Mouse (Mus musculus) liver, embryonic 13.5 days (tissue): Measurements from ENCODE around the gene Pbld1. TPM values are rescaled to one million over a fixed set of nuclear protein-coding genes. Genes with fewer than 3 reads are reported as not detected.

ENCODE experiments used
- ATAC-seq: fragments of 200-750 bp; cut with Nextera tagmentation; 2 replicates; pipeline ENCODE4 v1.8.0; 2017; ENCODE audit warnings: low read depth, mild to moderate bottlenecking, moderate number of reproducible peaks, moderate library complexity
- DNase-seq: peaks from one replicate; pipeline ENCODE4 v3.0.0; 2022
- H3K27ac ChIP-seq: fragments of 300-500 bp; sonication (generic); 2 replicates; pipeline ENCODE4 v1.5.1; 2015; ENCODE audit warnings: moderate library complexity, mild to moderate bottlenecking, inconsistent platforms
- H3K27me3 ChIP-seq: fragments of 300-500 bp; sonication (generic); 2 replicates; pipeline ENCODE4 v1.6.1; 2015; ENCODE audit warnings: mild to moderate bottlenecking, inconsistent platforms
- H3K36me3 ChIP-seq: fragments of 300-500 bp; sonication (generic); 2 replicates; pipeline ENCODE4 v1.6.1; 2015; ENCODE audit warnings: mild to moderate bottlenecking, inconsistent platforms
- H3K4me1 ChIP-seq: fragments of 300-500 bp; sonication (generic); replicated peaks from 2 replicates; pipeline ENCODE4 v1.6.1; 2015; ENCODE audit warnings: inconsistent platforms
- H3K4me2 ChIP-seq: fragments of 300-500 bp; sonication (generic); 2 replicates; pipeline ENCODE4 v1.6.1; 2015; ENCODE audit warnings: inconsistent platforms, mild to moderate bottlenecking, moderate library complexity
- H3K4me3 ChIP-seq: fragments of 300-500 bp; sonication (generic); replicated peaks from 2 replicates; pipeline ENCODE4 v1.5.1; 2015; ENCODE audit warnings: mild to moderate bottlenecking, inconsistent platforms
- H3K9ac ChIP-seq: fragments of 300-500 bp; sonication (generic); 2 replicates; pipeline ENCODE4 v1.6.1; 2015; ENCODE audit warnings: mild to moderate bottlenecking, inconsistent platforms
- H3K9me3 ChIP-seq: fragments of 300-500 bp; sonication (generic); replicated peaks from 2 replicates; pipeline ENCODE4 v1.6.1; 2016; ENCODE audit warnings: inconsistent platforms
- WGBS: fragments of 180-500 bp; shearing (Covaris S2); methylation state at CpG from one replicate; pipeline ENCODE4 v1.1.7; 2015; ENCODE audit not compliant: insufficient replicate concordance; 5-methylcytosine and 5-hydroxymethylcytosine counted together
- polyA plus RNA-seq: library from polyadenylated mRNA; unstranded; fragments of >200 nt; fragmentation: Nextera tagmentation; extraction: Ambion mirVana; gene quantifications from 2 replicates; pipeline ENCODE4 v1.2.1, GENCODE M21; 2015

Gene Pbld1
- polyA plus RNA-seq, 1 experiment from 2014 or later, result 3.1 TPM

- Histone ChIP-seq H3K9me3 (no peaks in the 10 kb centered on the region), H3K4me1 (no peaks in the 10 kb centered on the region), H3K4me2 (no peak overlapping the region), H3K4me3 (no peak overlapping the region), H3K36me3 (no peaks in the 10 kb centered on the region), H3K27ac (no peak overlapping the region), H3K27me3 (no peaks in the 10 kb centered on the region), H3K9ac (no peak overlapping the region)
- no peak for ATAC-seq
- 59% methylated on average over 7 of the region's 7 CpGs for WGBS
- no peak for DNase-seq
These were observed 3.4 kb downstream of the Pbld1 start for GRCm38 (mm10) chr10:63063365-63063764.

GRCm38 (mm10) chr10:63064516-63064915 lies 4.6 kb downstream of the Pbld1 start:
- no peak for ATAC-seq
- Histone ChIP-seq H3K9ac (no peak overlapping the region), H3K4me3 (no peak overlapping the region), H3K4me2 (no peak overlapping the region), H3K27ac (no peak overlapping the region), H3K27me3 (no peaks in the 10 kb centered on the region), H3K36me3 (no peaks in the 10 kb centered on the region), H3K4me1 (no peaks in the 10 kb centered on the region), H3K9me3 (no peaks in the 10 kb centered on the region)
- DNase-seq, result no peak
- 65% methylated on average over 9 of the region's 9 CpGs for WGBS

DNA sequence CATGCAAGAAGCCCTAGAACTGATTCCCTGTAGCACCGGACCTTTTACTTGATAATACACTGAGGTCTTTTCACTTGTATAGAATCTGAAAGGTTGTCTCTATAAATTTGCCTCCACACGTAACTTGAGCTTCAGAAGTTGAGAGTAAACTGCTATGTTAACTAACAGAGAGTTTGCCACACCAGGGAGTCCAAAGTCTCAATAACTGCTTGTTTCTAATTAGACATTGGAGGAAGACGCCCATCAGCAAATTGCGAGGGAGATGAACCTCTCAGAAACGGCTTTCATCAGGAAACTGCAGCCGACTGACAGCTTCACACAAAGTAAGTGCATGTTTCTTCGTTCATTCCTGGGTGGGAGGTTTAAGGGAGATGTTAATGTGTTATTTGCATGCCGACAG lies 5.6 kb downstream of the Pbld1 start:
- Histone ChIP-seq H3K4me1 (no peaks in the 10 kb centered on the region), H3K36me3 (no peaks in the 10 kb centered on the region), H3K9me3 (no peaks in the 10 kb centered on the region), H3K4me2 (no peak overlapping the region), H3K4me3 (no peak overlapping the region), H3K27ac (no peak overlapping the region), H3K9ac (no peak overlapping the region), H3K27me3 (no peaks in the 10 kb centered on the region)
- ATAC-seq (no peak), DNase-seq (no peak)
- 56% methylated on average over 8 of the region's 8 CpGs for WGBS

GRCm38 (mm10) chr10:63065988-63066387 lies 6.0 kb downstream of the Pbld1 start:
- DNase-seq (peak; percentile 36), ATAC-seq (no peak)
- Histone ChIP-seq H3K4me2 (no peak overlapping the region), H3K4me1 (no peaks in the 10 kb centered on the region), H3K27ac (no peak overlapping the region), H3K4me3 (no peak overlapping the region), H3K9ac (no peak overlapping the region), H3K27me3 (no peaks in the 10 kb centered on the region), H3K36me3 (no peaks in the 10 kb centered on the region), H3K9me3 (no peaks in the 10 kb centered on the region)
- 8% methylated on average over 5 of the region's 5 CpGs for WGBS

DNA sequence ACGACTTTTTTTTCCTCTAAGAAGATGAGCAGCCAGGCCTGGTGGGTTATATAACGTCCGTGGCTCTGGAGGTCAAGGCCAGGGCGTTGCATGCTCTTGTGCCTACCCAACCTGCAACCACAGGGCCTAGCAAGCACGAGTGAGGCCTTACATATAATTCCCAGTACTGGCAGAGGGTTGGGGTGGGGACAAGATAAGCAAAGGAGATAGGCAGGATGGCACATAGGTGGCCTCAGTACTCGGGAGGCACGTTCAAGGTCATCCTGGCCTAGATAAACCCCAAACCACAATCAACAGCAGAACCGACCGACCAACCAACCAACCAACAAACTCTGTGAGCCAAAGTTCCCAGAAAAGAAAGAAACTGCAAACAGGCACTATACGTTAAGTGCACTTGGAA lies 26.3 kb downstream of the Pbld1 start:
- H3K27ac ChIP-seq, result 0 out of 2 replicates have a peak overlapping the region, but pooled peaks have one; percentile 4
- no peak overlapping the region for H3K4me3 ChIP-seq
- H3K9me3 ChIP-seq, result no peaks in the 10 kb centered on the region
- no peak overlapping the region for H3K9ac ChIP-seq
- DNase-seq, result peak; percentile 11
- ATAC-seq, result peak; percentile 87
- peaks cover 20% of the 10 kb centered on the region for H3K4me1 ChIP-seq
- WGBS, result 26% methylated on average over 10 of the region's 10 CpGs
- H3K4me2 ChIP-seq, result no peak overlapping the region
- H3K27me3 ChIP-seq, result peaks cover 25% of the 10 kb centered on the region
- H3K36me3 ChIP-seq, result no peaks in the 10 kb centered on the region

GRCm38 (mm10) chr10:63089103-63089757 lies 29.3 kb downstream of the Pbld1 start:
- WGBS, result 29% methylated on average over 8 of the region's 8 CpGs
- no peak overlapping the region for H3K9ac ChIP-seq
- H3K27ac ChIP-seq, result no peak overlapping the region
- H3K9me3 ChIP-seq, result no peaks in the 10 kb centered on the region
- no peak for DNase-seq
- peak overlapping the region; percentile 39; the same call in 1 of the 2 replicates for H3K4me2 ChIP-seq
- H3K4me1 ChIP-seq, result peaks cover 13% of the 10 kb centered on the region
- no peak for ATAC-seq
- no peaks in the 10 kb centered on the region for H3K36me3 ChIP-seq
- H3K27me3 ChIP-seq, result peaks cover 25% of the 10 kb centered on the region
- H3K4me3 ChIP-seq, result no peak overlapping the region

DNA sequence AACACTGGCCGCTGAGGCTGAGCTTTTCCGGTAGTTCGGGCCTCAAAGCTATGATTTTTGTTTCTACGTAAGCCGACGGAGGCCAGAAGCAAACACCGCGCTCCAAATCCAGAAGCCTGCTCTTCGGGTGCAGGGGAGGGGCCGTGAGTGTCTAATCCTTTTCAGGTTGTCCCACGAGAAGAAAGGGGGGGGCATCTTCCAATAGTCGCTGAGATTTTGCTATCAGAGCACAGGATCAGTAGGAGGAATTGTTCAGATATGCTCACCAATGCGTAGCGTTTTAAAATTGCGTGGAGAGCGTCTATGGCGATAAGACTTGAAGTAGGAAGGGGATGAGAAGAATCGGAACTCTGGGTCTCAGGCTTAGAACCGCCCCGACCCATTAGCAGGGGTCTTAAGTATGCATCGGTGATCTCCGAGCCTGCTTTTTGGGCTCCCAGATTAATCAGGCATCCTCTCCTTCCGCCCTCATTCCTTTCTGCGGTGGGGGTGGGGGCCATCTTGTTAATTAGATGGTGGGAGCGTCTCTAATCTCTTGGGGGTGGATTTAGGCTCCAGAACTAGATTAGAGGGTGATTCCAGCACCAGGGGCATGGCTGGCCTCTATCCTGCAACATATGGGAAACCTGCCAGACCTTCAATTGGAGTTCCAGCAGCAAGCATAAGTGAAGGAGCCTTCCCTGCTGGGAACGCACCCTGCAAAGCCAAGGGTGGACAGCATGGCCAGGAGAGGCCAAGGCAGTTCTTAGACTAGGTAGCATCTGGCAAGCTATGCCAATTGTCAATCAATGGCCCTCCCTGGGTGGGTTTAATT lies 30.0 kb downstream of the Pbld1 start:
- ATAC-seq, result no peak
- Histone ChIP-seq H3K9ac (no peak overlapping the region), H3K4me3 (no peak overlapping the region), H3K9me3 (no peaks in the 10 kb centered on the region), H3K4me1 (peaks cover 12% of the 10 kb centered on the region), H3K4me2 (peak overlapping the region; percentile 39), H3K36me3 (no peaks in the 10 kb centered on the region), H3K27me3 (peaks cover 25% of the 10 kb centered on the region), H3K27ac (no peak overlapping the region)
- no peak for DNase-seq
- WGBS, result 11% methylated on average over 26 of the region's 26 CpGs

DNA sequence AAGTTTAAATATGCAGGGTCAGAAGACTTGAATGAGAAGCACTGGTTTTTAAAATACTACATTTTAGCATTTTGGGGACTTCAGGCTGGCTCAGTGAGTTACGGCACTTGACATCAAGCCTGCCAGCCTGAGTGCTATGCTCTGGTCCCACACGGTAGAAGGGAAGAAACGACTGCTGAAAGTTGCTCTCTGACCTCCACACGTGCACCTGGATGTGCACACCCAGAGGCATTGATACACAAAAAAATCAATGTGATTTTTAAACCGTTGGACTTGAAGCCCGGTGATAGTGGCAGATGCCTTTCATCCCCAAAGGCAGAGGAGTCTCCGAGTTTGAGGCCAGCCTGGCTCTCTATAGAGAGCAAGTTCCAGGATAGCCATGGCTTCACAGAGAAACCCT lies 32.0 kb downstream of the Pbld1 start:
- no peak for DNase-seq
- ATAC-seq, result no peak
- 58% methylated on average over 7 of the region's 7 CpGs for WGBS

GRCm38 (mm10) chr10:63092616-63093550 lies 32.9 kb downstream of the Pbld1 start:
- Histone ChIP-seq H3K9ac (no peak overlapping the region), H3K4me3 (no peak overlapping the region), H3K27ac (no peak overlapping the region), H3K36me3 (no peaks in the 10 kb centered on the region), H3K27me3 (peaks cover 34% of the 10 kb centered on the region), H3K4me1 (no peaks in the 10 kb centered on the region), H3K4me2 (no peak overlapping the region), H3K9me3 (no peaks in the 10 kb centered on the region)
- DNase-seq, result no peak
- no peak for ATAC-seq
- WGBS, result 58% methylated on average over 10 of the region's 10 CpGs

More for the DNA sequence above, 32.0 kb downstream of the Pbld1 start:
- H3K4me1 ChIP-seq, result peaks cover 1% of the 10 kb centered on the region
- no peak overlapping the region for H3K27ac ChIP-seq
- peaks cover 29% of the 10 kb centered on the region for H3K27me3 ChIP-seq
- H3K9ac ChIP-seq, result no peak overlapping the region
- no peaks in the 10 kb centered on the region for H3K36me3 ChIP-seq
- no peaks in the 10 kb centered on the region for H3K9me3 ChIP-seq
- H3K4me2 ChIP-seq, result no peak overlapping the region
- H3K4me3 ChIP-seq, result no peak overlapping the region

- Histone ChIP-seq H3K4me2 (no peak overlapping the region), H3K27ac (no peak overlapping the region), H3K4me3 (no peak overlapping the region), H3K9me3 (no peaks in the 10 kb centered on the region), H3K9ac (no peak overlapping the region), H3K27me3 (peaks cover 47% of the 10 kb centered on the region), H3K4me1 (0 out of 2 replicates have a peak, but pooled peaks cover 2% of the 10 kb centered on the region), H3K36me3 (no peaks in the 10 kb centered on the region)
- DNase-seq (no peak), ATAC-seq (no peak)
- WGBS, result 68% methylated on average over 2 of the region's 2 CpGs
These were observed 36.8 kb downstream of the Pbld1 start for GRCm38 (mm10) chr10:63096757-63097156.

DNA sequence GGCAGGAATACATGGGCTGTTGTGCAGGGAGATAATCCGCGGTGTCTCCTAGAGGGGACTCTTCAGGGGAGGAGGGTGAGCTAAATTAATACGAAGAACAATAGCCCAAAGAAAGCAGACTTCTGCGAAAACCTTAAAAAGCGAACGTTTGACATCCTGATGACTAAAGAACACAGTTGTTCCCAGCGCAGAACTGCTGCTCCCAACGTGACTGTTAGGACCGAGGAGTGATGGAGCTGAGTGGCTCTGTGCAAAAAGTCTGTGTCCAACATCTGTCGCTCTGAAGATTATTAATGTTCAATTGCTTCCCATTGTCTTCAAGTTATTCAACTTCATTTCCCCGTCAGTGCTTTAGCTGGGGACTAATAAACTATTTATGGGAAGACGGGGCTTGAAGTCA lies 38.2 kb downstream of the Pbld1 start:
- ATAC-seq, result no peak
- H3K27ac ChIP-seq, result no peak overlapping the region
- WGBS, result 58% methylated on average over 12 of the region's 12 CpGs
- no peaks in the 10 kb centered on the region for H3K9me3 ChIP-seq
- no peak for DNase-seq
- H3K4me1 ChIP-seq, result 0 out of 2 replicates have a peak, but pooled peaks cover 2% of the 10 kb centered on the region
- no peak overlapping the region for H3K4me3 ChIP-seq
- peaks cover 52% of the 10 kb centered on the region for H3K27me3 ChIP-seq
- no peak overlapping the region for H3K9ac ChIP-seq
- no peaks in the 10 kb centered on the region for H3K36me3 ChIP-seq
- H3K4me2 ChIP-seq, result no peak overlapping the region
